Mouse (Mus musculus) kidney, embryonic 16.5 days (tissue): ENCODE results near the gene Dync1i1. TPM values are rescaled to one million over a fixed set of nuclear protein-coding genes. Genes with fewer than 3 reads are reported as not detected.
"Not testable (repeated sequence)": the region's sequence is repeated elsewhere in the genome, so short reads cannot be mapped to it uniquely, and the experiment has no call there.

Experiments used
- ATAC-seq: fragments of 200-750 bp; cut with Nextera tagmentation; 2 replicates; pipeline ENCODE4 v1.8.0; 2017; ENCODE audit warnings: moderate TSS enrichment; ENCODE audit not compliant: low FRiP score, low TSS enrichment
- H3K27ac ChIP-seq: fragments of 300-500 bp; sonication (generic); 2 replicates; pipeline ENCODE4 v1.5.1; 2014; ENCODE audit warnings: low read length
- H3K27me3 ChIP-seq: fragments of 300-500 bp; sonication (generic); 2 replicates; pipeline ENCODE4 v1.6.1; 2014; ENCODE audit warnings: low read length, control low read depth, mixed read lengths; ENCODE audit not compliant: insufficient read depth
- H3K36me3 ChIP-seq: fragments of 300-500 bp; sonication (generic); 2 replicates; pipeline ENCODE4 v1.6.1; 2014; ENCODE audit warnings: low read length, control low read depth, mixed read lengths; ENCODE audit not compliant: insufficient read depth
- H3K4me1 ChIP-seq: fragments of 300-500 bp; sonication (generic); 2 replicates; pipeline ENCODE4 v1.6.1; 2014; ENCODE audit warnings: low read length, control low read depth, mixed read lengths; ENCODE audit not compliant: insufficient read depth
- H3K4me2 ChIP-seq: fragments of 300-500 bp; sonication (generic); replicated peaks from 2 replicates; pipeline ENCODE4 v1.6.1; 2014; ENCODE audit warnings: low read depth, low read length
- H3K4me3 ChIP-seq: fragments of 300-500 bp; sonication (generic); 2 replicates; pipeline ENCODE4 v1.5.1; 2014; ENCODE audit warnings: mild to moderate bottlenecking, low read length
- H3K9ac ChIP-seq: fragments of 300-500 bp; sonication (generic); replicated peaks from 2 replicates; pipeline ENCODE4 v1.6.1; 2014; ENCODE audit warnings: low read length
- H3K9me3 ChIP-seq: fragments of 300-500 bp; sonication (generic); 2 replicates; pipeline ENCODE4 v1.6.1; 2016; ENCODE audit warnings: low read length, control low read depth
- WGBS: fragments of 180-500 bp; shearing (Covaris S2); extraction: QIAGEN DNeasy Blood & Tissue Kit; methylation state at CpG from one replicate; pipeline ENCODE4 v1.1.7; 2014; 5-methylcytosine and 5-hydroxymethylcytosine counted together
- polyA plus RNA-seq: library from polyadenylated mRNA; unstranded; fragments of >200 nt; fragmentation: Nextera tagmentation; extraction: Ambion mirVana; gene quantifications from 2 replicates; pipeline ENCODE4 v1.2.1, GENCODE M21; 2015

Gene Dync1i1
- polyA plus RNA-seq: 3.2 and 3.8 TPM in 2 replicates

DNA sequence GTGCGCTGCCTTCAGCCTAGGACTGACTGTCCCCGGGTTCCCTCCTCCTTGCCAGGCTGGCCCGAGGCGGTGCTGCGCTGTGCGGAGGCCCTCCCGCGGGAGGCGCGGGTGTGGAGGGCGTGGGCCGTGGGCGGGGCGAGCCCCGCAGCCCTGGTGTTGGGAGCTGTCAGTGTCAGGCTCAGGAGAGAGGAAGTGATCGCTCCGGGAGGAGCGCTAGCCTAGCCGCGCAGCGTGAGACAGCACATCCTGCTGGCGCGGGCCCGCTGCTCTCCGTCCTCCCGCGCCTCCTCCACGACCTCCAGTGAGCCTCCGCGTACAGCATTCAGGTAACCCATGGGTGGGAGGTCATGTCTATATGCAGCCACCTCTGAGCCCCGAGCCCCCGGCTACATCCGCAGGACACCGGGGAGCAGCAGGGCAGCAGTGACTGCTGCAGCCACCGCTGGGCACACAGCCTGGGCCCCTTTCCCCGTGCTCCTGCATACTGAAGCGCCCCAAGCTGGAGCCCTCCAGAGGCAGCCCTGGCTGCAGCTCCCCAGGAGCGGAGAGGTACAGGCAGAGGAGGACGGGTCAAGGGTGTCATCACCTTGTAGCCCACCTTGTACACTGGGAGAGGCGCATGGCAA lies at the start of gene Dync1i1:
TSS of gene Dync1i1 (plus strand) at position 29 of the 626 bp plus-strand sequence.
- ATAC-seq: peak; percentile 96
- Histone ChIP-seq H3K27me3 (peaks cover 12% of the 10 kb centered on the region; the same call in 1 of the 2 replicates), H3K4me2 (peak within 1 kb of the TSS; percentile 88), H3K27ac (no peak within 1 kb of the TSS), H3K4me3 (peak within 1 kb of the TSS; percentile 57), H3K36me3 (no peaks in the 10 kb centered on the region), H3K9me3 (no peaks in the 10 kb centered on the region), H3K9ac (peak within 1 kb of the TSS; percentile 64), H3K4me1 (peaks cover 7% of the 10 kb centered on the region; the same call in 1 of the 2 replicates)
- WGBS: under 1% methylated on average over 40 of the region's 40 CpGs

DNA sequence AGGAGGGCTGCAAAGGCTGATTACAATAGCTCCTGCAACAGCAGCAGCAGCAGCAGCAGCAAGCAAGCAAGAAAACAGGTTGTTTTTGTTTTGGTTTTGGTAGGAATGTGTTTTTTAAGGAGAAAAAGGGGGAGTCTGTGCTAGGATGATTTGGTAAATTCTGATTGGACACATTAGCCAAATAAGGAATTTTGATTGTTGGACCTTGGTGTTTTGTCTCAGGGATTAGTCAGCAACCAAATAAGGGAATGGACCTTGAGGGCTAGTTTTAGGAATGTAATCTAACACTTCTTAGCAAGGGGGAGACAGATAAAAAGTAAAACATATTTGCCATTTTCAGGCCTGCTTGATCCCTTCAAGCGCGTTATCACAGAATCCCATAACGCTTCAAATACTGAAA lies 45.7 kb upstream of the Dync1i1 start:
- Histone ChIP-seq H3K9ac (no peak overlapping the region), H3K27me3 (no peaks in the 10 kb centered on the region), H3K27ac (no peak overlapping the region), H3K4me3 (no peak overlapping the region), H3K36me3 (no peaks in the 10 kb centered on the region), H3K4me1 (no peaks in the 10 kb centered on the region), H3K4me2 (no peak overlapping the region), H3K9me3 (no peaks in the 10 kb centered on the region)
- no peak for ATAC-seq
- WGBS: 91% methylated on average over 3 of the region's 3 CpGs

DNA sequence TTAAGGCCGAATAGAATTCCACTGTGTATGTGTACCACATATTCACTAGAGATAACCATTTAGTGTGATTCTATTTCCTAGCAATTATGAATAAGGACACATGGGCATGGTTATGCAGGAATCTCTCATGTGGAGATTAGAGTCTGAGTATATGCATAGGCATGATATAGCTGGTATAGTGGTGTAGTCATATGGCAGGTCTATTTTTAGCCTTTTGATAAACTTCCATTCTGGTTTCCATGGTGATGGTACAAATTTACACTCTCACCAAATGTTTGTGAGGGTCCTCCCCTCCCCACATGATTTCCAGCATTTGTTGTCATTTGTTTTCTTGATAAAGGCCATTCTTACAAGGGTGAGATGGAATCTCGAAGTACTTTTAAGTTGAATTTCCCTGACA lies 23.6 kb upstream of the Dync1i1 start:
- Histone ChIP-seq H3K4me3 (no peak overlapping the region), H3K36me3 (no peaks in the 10 kb centered on the region), H3K9ac (no peak overlapping the region), H3K9me3 (no peaks in the 10 kb centered on the region), H3K4me2 (no peak overlapping the region), H3K27ac (no peak overlapping the region), H3K4me1 (no peaks in the 10 kb centered on the region), H3K27me3 (no peaks in the 10 kb centered on the region)
- no peak for ATAC-seq
- WGBS: 90% methylated on average over 2 of the region's 2 CpGs

GRCm38 (mm10) chr6:5707894-5708293 lies 17.5 kb upstream of the Dync1i1 start:
- H3K4me3 ChIP-seq, ATAC-seq, H3K9me3 ChIP-seq, H3K27ac ChIP-seq, H3K4me1 ChIP-seq, H3K4me2 ChIP-seq, H3K36me3 ChIP-seq, H3K27me3 ChIP-seq, H3K9ac ChIP-seq: not testable (repeated sequence)
- 67% methylated on average over 3 of the region's 3 CpGs for WGBS

DNA sequence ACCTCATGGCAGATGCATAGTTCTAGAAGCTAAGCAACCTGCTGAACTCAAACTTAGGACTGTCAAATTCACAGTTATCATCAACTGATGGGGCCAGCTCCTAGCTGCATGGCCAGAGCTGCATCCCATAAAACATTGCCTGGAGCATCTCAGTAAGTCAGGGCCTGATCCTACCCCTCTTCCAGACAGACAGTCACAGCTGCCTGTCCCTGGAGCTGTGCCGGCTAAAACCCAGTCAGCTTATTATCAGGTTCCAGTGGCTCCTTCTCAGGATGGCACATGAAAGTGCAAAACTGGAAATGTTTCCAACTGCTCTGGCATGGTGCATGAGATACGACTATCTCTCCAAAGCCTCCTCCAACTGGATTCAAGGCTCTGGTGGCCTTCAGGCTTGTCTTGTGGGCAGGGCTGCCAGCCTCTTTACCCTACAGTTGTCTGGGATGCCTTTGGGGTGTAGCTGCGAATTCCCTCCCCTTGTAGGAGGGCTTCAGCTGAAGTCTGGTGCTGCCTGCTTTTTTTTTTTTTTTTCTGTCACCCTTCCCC lies 15.3 kb upstream of the Dync1i1 start:
- WGBS: 72% methylated on average over 3 of the region's 3 CpGs
- Histone ChIP-seq H3K4me3 (no peak overlapping the region), H3K4me2 (no peak overlapping the region), H3K9me3 (no peaks in the 10 kb centered on the region), H3K9ac (no peak overlapping the region), H3K4me1 (no peaks in the 10 kb centered on the region), H3K36me3 (no peaks in the 10 kb centered on the region), H3K27ac (no peak overlapping the region), H3K27me3 (no peaks in the 10 kb centered on the region)
- no peak for ATAC-seq

DNA sequence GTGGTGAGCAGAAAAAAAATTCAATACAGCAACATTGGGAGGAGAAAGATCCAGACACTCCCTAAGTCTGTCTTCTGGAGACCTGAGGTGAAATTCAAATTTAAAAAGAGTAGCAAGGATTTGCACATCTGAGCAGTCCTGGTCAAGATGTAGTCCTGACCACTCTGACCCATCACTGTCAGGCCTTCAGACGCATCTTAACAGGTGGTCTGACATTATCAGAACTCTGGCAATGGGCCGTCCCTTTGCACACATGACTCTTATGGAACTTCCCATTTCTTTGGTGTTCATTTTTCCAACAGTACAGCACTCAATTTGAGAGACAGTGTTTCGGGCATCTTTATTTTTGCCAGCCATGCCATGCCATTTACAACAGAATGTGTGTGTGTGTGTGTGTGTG lies 12.8 kb upstream of the Dync1i1 start:
- H3K4me2 ChIP-seq: no peak overlapping the region
- no peak overlapping the region for H3K27ac ChIP-seq
- H3K4me3 ChIP-seq: no peak overlapping the region
- no peaks in the 10 kb centered on the region for H3K27me3 ChIP-seq
- no peaks in the 10 kb centered on the region for H3K4me1 ChIP-seq
- no peak overlapping the region for H3K9ac ChIP-seq
- no peaks in the 10 kb centered on the region for H3K36me3 ChIP-seq
- 87% methylated on average over 3 of the region's 3 CpGs for WGBS
- no peaks in the 10 kb centered on the region for H3K9me3 ChIP-seq
- no peak for ATAC-seq

- Histone ChIP-seq H3K9me3 (no peaks in the 10 kb centered on the region), H3K4me3 (no peak overlapping the region), H3K4me2 (no peak overlapping the region), H3K36me3 (no peaks in the 10 kb centered on the region), H3K4me1 (no peaks in the 10 kb centered on the region), H3K9ac (no peak overlapping the region), H3K27me3 (no peaks in the 10 kb centered on the region), H3K27ac (no peak overlapping the region)
- 84% methylated on average over 3 of the region's 3 CpGs for WGBS
- ATAC-seq: no peak
Measured at GRCm38 (mm10) chr6:5715101-5715618, 10.3 kb upstream of the Dync1i1 start.

GRCm38 (mm10) chr6:5718955-5719354 lies 6.5 kb upstream of the Dync1i1 start:
- no peak overlapping the region for H3K27ac ChIP-seq
- H3K9me3 ChIP-seq: no peaks in the 10 kb centered on the region
- 44% methylated on average over 2 of the region's 2 CpGs for WGBS
- H3K36me3 ChIP-seq: no peaks in the 10 kb centered on the region
- H3K4me3 ChIP-seq: no peak overlapping the region
- no peak overlapping the region for H3K4me2 ChIP-seq
- no peak overlapping the region for H3K9ac ChIP-seq
- no peak for ATAC-seq
- H3K27me3 ChIP-seq: no peaks in the 10 kb centered on the region
- H3K4me1 ChIP-seq: no peaks in the 10 kb centered on the region

GRCm38 (mm10) chr6:5720716-5721115 lies 4.7 kb upstream of the Dync1i1 start:
- not testable (repeated sequence) for H3K36me3 ChIP-seq, H3K4me2 ChIP-seq, ATAC-seq, H3K27me3 ChIP-seq, H3K27ac ChIP-seq, H3K9ac ChIP-seq, H3K4me3 ChIP-seq, H3K9me3 ChIP-seq, H3K4me1 ChIP-seq

GRCm38 (mm10) chr6:5723986-5724385 lies 1.5 kb upstream of the Dync1i1 start:
- no peak overlapping the region for H3K27ac ChIP-seq
- 73% methylated on average over 1 of the region's 1 CpGs for WGBS
- H3K4me2 ChIP-seq: no peak overlapping the region
- peaks cover 7% of the 10 kb centered on the region; the same call in 1 of the 2 replicates for H3K4me1 ChIP-seq
- H3K9me3 ChIP-seq: no peaks in the 10 kb centered on the region
- H3K9ac ChIP-seq: no peak overlapping the region
- H3K27me3 ChIP-seq: peaks cover 12% of the 10 kb centered on the region; the same call in 1 of the 2 replicates
- no peaks in the 10 kb centered on the region for H3K36me3 ChIP-seq
- no peak for ATAC-seq
- no peak overlapping the region for H3K4me3 ChIP-seq
